Mouse (Mus musculus) MEL (cell line): ENCODE measurements around the gene Fcrl6. TPM values are rescaled to one million over a fixed set of nuclear protein-coding genes. Genes with fewer than 3 reads are reported as not detected.

ENCODE experiments used
- DNase-seq: peaks from one replicate; pipeline ENCODE4 v3.0.0; 2011; ENCODE audit warnings: low read depth, low spot score
- H3K27ac ChIP-seq: 2 replicates; pipeline ENCODE4 v1.5.1; 2012; ENCODE audit warnings: low read depth, mild to moderate bottlenecking, control low read depth, low read length, moderate library complexity; ENCODE audit not compliant: control insufficient read depth
- H3K27me3 ChIP-seq, 2 experiments: fragments of 150-350 bp in 1 of 2; sonication (generic) in 1 of 2; 2 replicates each; pipeline ENCODE4 v1.6.1; 2012; ENCODE audit warnings: low read length in 2 of 2, mild to moderate bottlenecking in 2 of 2, improper control_type of control experiment in 1 of 2, moderate library complexity in 1 of 2; ENCODE audit not compliant: insufficient read depth in 2 of 2, control insufficient read depth in 1 of 2
- H3K36me3 ChIP-seq, 2 experiments: 2 replicates each; pipeline ENCODE4 v1.6.1; 2012 to 2014; ENCODE audit warnings: low read length in 2 of 2, improper control_type of control experiment in 1 of 2, inconsistent platforms in 1 of 2, mild to moderate bottlenecking in 1 of 2; ENCODE audit not compliant: insufficient read depth in 2 of 2, control insufficient read depth in 1 of 2
- H3K4me1 ChIP-seq, 2 experiments: fragments of 150-350 bp in 1 of 2; sonication (generic) in 1 of 2; 2 replicates each; pipeline ENCODE4 v1.6.1; 2012; ENCODE audit warnings: low read length in 2 of 2, improper control_type of control experiment in 1 of 2, mild to moderate bottlenecking in 1 of 2; ENCODE audit not compliant: insufficient read depth in 2 of 2, control insufficient read depth in 1 of 2
- H3K4me3 ChIP-seq, 2 experiments: fragments of 150-350 bp in 1 of 2; sonication (generic) in 1 of 2; 2 replicates each; pipeline ENCODE4 v1.5.1; 2012; ENCODE audit warnings: low read depth in 2 of 2, low read length in 2 of 2, mild to moderate bottlenecking in 2 of 2, moderate library complexity in 2 of 2, control low read depth in 1 of 2, improper control_type of control experiment in 1 of 2; ENCODE audit not compliant: control insufficient read depth in 1 of 2, insufficient read depth in 1 of 2
- H3K79me2 ChIP-seq: 2 replicates; pipeline ENCODE4 v1.6.1; 2012; ENCODE audit warnings: mild to moderate bottlenecking, low read length, moderate library complexity; ENCODE audit not compliant: control insufficient read depth, poor library complexity, insufficient read depth
- H3K9ac ChIP-seq: 2 replicates; pipeline ENCODE4 v1.6.1; 2012; ENCODE audit warnings: low read depth, mild to moderate bottlenecking, control low read depth, low read length, moderate library complexity; ENCODE audit not compliant: control insufficient read depth, poor library complexity, severe bottlenecking
- H3K9me3 ChIP-seq: fragments of 150-350 bp; sonication (generic); replicated peaks from 2 replicates; pipeline ENCODE4 v1.6.1; 2012; ENCODE audit warnings: mild to moderate bottlenecking, low read length, improper control_type of control experiment, moderate library complexity; ENCODE audit not compliant: insufficient read depth
- CHD2 ChIP-seq: IDR thresholded peaks from 2 replicates; pipeline ENCODE4 v1.6.1; 2011; ENCODE audit warnings: low read length, improper control_type of control experiment
- GABPA ChIP-seq: IDR thresholded peaks from 2 replicates; pipeline ENCODE4 v1.6.1; 2012; ENCODE audit warnings: low read depth, mild to moderate bottlenecking, inconsistent platforms, low read length, improper control_type of control experiment, moderate library complexity
- JUND ChIP-seq: IDR thresholded peaks from 2 replicates; pipeline ENCODE4 v1.6.1; 2011; ENCODE audit warnings: low read depth, mild to moderate bottlenecking, improper control_type of control experiment, low read length
- MAFK ChIP-seq: IDR thresholded peaks from 2 replicates; pipeline ENCODE4 v1.6.1; 2011; ENCODE audit warnings: low read depth, mild to moderate bottlenecking, low read length, improper control_type of control experiment, borderline replicate concordance
- MAX ChIP-seq: IDR thresholded peaks from 2 replicates; pipeline ENCODE4 v1.6.1; 2011; ENCODE audit warnings: low read length, improper control_type of control experiment
- MXI1 ChIP-seq: IDR thresholded peaks from 2 replicates; pipeline ENCODE4 v1.6.1; 2011; ENCODE audit warnings: mild to moderate bottlenecking, low read depth, low read length, improper control_type of control experiment
- MYC ChIP-seq: IDR thresholded peaks from 2 replicates; pipeline ENCODE4 v1.6.1; 2011; ENCODE audit warnings: low read depth, mild to moderate bottlenecking, low read length, improper control_type of control experiment, moderate library complexity
- NELFE ChIP-seq: IDR thresholded peaks from 2 replicates; pipeline ENCODE4 v1.6.1; 2011; ENCODE audit warnings: low read depth, low read length, improper control_type of control experiment
- NRF1 ChIP-seq: IDR thresholded peaks from 2 replicates; pipeline ENCODE4 v1.6.1; 2014; ENCODE audit warnings: low read depth, mild to moderate bottlenecking, inconsistent platforms, low read length, improper control_type of control experiment, moderate library complexity; ENCODE audit not compliant: poor library complexity, insufficient read depth, severe bottlenecking
- POLR2A ChIP-seq, 2 experiments: IDR thresholded peaks; 2 replicates each; pipeline ENCODE4 v1.6.1; 2011 to 2012; ENCODE audit warnings: low read length in 2 of 2, mild to moderate bottlenecking in 2 of 2, control low read depth in 1 of 2, improper control_type of control experiment in 1 of 2, low read depth in 1 of 2, moderate library complexity in 1 of 2; ENCODE audit not compliant: control insufficient read depth in 1 of 2, insufficient read depth in 1 of 2, poor library complexity in 1 of 2
- RAD21 ChIP-seq: IDR thresholded peaks from 2 replicates; pipeline ENCODE4 v1.6.1; 2011; ENCODE audit warnings: mild to moderate bottlenecking, low read depth, low read length, improper control_type of control experiment
- SMC3 ChIP-seq: IDR thresholded peaks from 2 replicates; pipeline ENCODE4 v1.6.1; 2011; ENCODE audit warnings: low read depth, low read length, improper control_type of control experiment
- TBP ChIP-seq: IDR thresholded peaks from 2 replicates; pipeline ENCODE4 v1.8.0; 2011; ENCODE audit warnings: low read depth, low read length, improper control_type of control experiment
- USF1 ChIP-seq: IDR thresholded peaks from 2 replicates; pipeline ENCODE4 v1.6.1; 2014; ENCODE audit warnings: low read depth, mild to moderate bottlenecking, inconsistent platforms, low read length, improper control_type of control experiment, moderate library complexity
- ZKSCAN1 ChIP-seq: IDR thresholded peaks from 2 replicates; pipeline ENCODE4 v1.6.1; 2012; ENCODE audit warnings: low read depth, mild to moderate bottlenecking, inconsistent platforms, low read length, improper control_type of control experiment, moderate library complexity
- ZMIZ1 ChIP-seq: IDR thresholded peaks from 2 replicates; pipeline ENCODE4 v1.6.1; 2012; ENCODE audit warnings: low read depth, mild to moderate bottlenecking, inconsistent platforms, low read length, improper control_type of control experiment, moderate library complexity
- polyA plus RNA-seq, 2 experiments: library from polyadenylated mRNA; stranded (reverse) in 1 of 2; unstranded in 1 of 2; fragments of >175 nt in 1 of 2; fragments of >200 nt in 1 of 2; gene quantifications; 2 replicates each; pipeline versions ENCODE4 v1.2.1 to v1.2.4; 2012; ENCODE audit warnings: low replicate concordance in 2 of 2, low read depth in 1 of 2; ENCODE audit not compliant: insufficient read length in 2 of 2, insufficient read depth in 1 of 2, missing spikeins in 1 of 2
- total RNA-seq: library from RNA; depleted of rRNA; stranded (reverse); fragments of 300-350 nt; gene quantifications from 2 replicates; pipeline ENCODE4 v1.2.3, GENCODE M21; 2012

The Fcrl6 gene
- total and polyA plus RNA-seq, 3 experiments = not detected

DNA sequence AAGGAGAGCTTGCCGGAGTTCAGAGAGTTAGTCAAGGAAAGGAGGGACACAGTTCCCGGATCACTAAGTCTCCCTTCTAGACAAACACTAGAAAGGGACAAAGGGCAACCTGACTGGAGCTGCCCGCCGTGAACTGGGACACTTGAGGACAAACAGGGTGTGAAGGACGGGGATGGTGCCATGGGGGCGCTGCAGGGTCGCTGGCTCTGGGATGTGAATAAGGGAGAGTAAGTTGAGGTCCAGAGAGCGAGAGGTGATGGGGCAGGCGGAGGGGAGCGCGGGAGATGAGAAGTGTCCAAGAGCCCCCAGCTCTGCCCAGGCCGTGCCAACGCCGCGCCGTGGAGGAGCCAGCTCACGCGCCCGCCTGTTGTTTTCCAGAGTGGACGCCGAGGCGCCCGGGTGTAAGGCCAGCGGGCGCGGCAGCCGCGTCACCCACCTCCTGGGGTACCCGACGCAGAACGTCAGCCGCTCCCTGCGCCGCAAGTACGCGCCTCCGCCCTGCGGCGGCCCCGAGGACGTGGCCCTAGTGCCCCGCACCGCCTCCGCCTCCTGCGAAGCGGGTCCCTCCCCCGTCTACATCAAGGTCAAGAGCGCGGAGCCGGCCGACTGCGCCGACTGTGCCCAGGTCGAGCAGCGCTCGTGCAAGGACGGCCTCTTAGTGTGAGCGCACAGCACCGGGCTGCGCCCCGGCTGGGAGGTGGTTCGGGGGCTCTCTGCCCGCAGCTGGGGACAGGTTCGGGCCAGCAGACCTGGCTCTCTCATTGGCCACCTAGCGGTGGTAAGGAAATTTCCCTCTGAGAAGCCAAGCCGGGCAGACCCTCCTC is 39.5 kb downstream of the Fcrl6 start:
- peaks cover 1 to 2% of the 10 kb centered on the region in 2 experiments; a peak in 1 of 4 replicates for H3K27me3 ChIP-seq
- TF ChIP-seq TBP = no peak
- no peak for TF ChIP-seq NRF1
- no peak for TF ChIP-seq CHD2
- no peak for TF ChIP-seq SMC3
- no peak for TF ChIP-seq MYC
- TF ChIP-seq, all 39 proteins: peak for 0
- Histone ChIP-seq H3K36me3 (no peaks in the 10 kb centered on the region), H3K9me3 (no peaks in the 10 kb centered on the region), H3K79me2 (no peaks in the 10 kb centered on the region), H3K4me3 (no peak overlapping the region), H3K9ac (no peak overlapping the region), H3K27ac (no peak overlapping the region), H3K4me1 (no peaks in the 10 kb centered on the region)
- DNase-seq = no peak

DNA sequence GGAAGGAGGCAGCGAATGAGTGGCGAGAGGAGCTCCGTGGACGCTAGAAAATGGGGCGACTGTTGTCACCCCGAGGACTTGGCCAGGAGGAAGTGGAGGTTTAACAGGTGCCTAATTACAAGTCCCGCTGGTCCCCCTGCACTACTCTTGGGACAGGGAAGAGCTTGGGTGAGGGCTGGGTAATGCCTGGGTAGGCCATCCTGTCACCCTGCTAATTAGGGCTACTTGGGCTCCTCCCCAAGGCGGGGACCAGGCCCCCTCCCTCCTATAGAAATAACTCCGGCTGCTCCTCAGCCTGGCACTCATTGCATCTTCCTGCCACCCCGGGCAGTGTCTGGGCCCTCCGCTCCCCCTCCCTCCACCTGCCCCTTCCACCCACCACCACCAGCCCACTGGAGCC is 46.7 kb downstream of the Fcrl6 start, which contains the start of gene Vsig8:
Vsig8 (plus strand) TSS at position 301 of the 400 bp plus-strand sequence.
- TF ChIP-seq USF1 = no peak
- DNase-seq = no peak
- Histone ChIP-seq H3K36me3 (peaks cover 0 to 2% of the 10 kb centered on the region in 2 experiments; a peak in 2 of 4 replicates), H3K4me3 (no peak within 1 kb of the TSS), H3K4me1 (peaks cover 0 to 2% of the 10 kb centered on the region in 2 experiments; a peak in 1 of 4 replicates), H3K79me2 (no peaks in the 10 kb centered on the region), H3K9ac (no peak within 1 kb of the TSS), H3K27me3 (peaks cover 0 to 1% of the 10 kb centered on the region in 2 experiments; a peak in 2 of 4 replicates), H3K27ac (no peak within 1 kb of the TSS), H3K9me3 (no peaks in the 10 kb centered on the region)

DNA sequence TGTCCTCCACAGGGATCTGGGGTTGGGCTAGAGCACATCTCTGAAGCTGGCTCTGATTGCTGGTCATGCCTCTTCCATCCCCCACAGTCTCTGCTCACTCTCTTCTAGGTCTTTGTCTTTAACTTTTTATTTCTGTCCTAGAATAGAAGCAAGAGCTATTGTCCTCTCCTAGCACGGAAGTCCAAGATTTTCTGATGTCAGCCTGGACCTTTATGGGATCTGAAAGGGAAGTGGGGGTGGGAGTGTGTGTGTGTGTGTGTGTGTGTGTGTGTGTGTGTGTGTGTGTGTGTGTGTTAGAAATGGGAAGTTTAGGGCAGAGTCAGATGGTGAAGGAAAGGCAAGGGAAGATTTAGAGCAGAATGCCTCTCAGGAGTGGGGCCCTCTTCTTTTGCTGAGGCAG is 49.7 kb downstream of the Fcrl6 start:
- Histone ChIP-seq H3K9me3 (no peaks in the 10 kb centered on the region), H3K27ac (no peak overlapping the region), H3K4me3 (no peak overlapping the region), H3K36me3 (peaks cover 0 to 5% of the 10 kb centered on the region in 2 experiments; a peak in 2 of 4 replicates), H3K4me1 (peaks cover 0 to 11% of the 10 kb centered on the region in 2 experiments; a peak in 2 of 4 replicates), H3K9ac (no peak overlapping the region), H3K79me2 (no peaks in the 10 kb centered on the region; the same call in 1 of the 2 replicates), H3K27me3 (peaks cover 0 to 1% of the 10 kb centered on the region in 2 experiments; a peak in 2 of 4 replicates)
- TF ChIP-seq MAX (no peak), MAFK (no peak), MXI1 (no peak), RAD21 (no peak), GABPA (no peak), TBP (no peak), POLR2A (IDR thresholded peaks at IDR 0.05; ENCODE audit: control insufficient read depth in 1 of 2, insufficient read depth in 1 of 2, low read depth in 1 of 2, low read length in 2 of 2, poor library complexity in 1 of 2) (no peak), NELFE (no peak), JUND (no peak), ZKSCAN1 (no peak), ZMIZ1 (no peak)
- DNase-seq = no peak
